Mouse (Mus musculus): ENCODE data around the gene Dand5. TPM values are rescaled to one million over a fixed set of nuclear protein-coding genes. Genes with fewer than 3 reads are reported as not detected.

Dand5 gene
- 4.5 and 5.5 TPM in 2 replicates for total RNA-seq (2017)

DNA sequence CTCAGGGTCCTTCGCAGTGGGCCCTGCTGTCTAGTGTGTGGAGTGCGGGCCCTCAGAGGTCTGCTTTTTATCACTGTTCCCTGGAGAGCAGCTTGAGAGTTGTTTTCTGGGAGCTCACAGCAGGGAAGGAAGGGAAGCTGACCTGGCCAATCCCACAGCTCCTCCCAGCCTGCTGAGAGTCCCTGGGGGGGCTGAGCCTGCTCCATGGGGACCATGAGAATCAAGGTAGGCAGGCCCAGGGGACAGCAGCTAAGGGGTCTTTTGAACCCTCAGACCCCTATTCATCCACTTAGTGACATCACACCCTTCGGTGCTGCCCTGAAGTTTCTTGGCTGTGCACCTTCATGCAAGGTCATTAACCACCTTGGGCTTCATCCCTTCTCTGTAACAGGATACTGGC lies at the start of gene Dand5:
Gene Dand5, minus strand, starts transcription at position 101 of the 400 bp plus-strand sequence.
- ATAC-seq (ENCODE audit: extremely low read depth, insufficient number of reproducible peaks, low FRiP score, poor library complexity, severe bottlenecking): no peak

DNA sequence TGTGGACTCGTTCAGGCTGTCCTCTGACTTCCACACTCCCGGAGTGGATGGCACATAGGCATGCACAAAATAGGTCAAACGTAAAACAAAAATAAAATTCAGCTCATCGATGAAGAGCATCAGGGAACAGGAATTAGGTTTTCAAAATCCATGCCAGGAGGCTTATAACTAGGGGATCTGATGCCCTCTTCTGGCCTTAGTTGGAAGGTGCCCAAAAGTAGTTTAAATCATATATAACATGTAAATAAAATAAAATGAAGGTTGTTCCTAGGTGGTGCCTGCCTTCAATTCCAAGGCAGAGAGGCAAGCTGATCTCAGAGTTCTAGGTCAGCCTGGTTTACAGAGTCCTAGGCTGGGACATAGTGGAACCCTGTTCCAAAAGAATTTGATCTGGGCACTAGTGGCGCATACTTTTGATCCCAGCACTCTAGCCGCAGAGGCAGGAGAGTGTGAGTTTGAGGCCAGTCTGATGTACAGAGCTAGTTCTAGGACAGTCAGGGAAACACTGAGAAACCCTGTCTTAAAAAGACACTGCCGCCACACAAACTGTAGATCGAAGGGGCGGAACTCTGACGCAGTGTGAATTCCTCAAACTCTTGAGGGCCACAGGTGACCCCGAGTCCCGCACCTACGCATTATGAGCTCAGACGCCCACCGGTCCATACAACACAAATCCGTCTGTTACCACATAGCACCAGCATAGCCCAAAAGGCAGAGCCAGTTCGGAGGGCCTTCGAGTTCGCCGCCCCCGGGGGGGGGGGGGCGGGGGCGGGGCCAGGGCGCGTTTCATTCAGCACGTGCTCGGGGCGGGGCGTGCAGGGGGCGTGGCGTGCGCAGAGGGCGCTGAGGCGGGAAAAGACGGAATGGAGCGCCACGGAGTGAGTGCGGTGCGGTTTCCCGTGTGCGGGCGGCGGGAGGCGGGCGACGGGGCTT lies 49.0 kb upstream of the Dand5 start, which contains the start of gene Syce2:
Gene Syce2, plus strand, starts transcription at position 736 of the 933 bp plus-strand sequence.
- peak; percentile 57 for ATAC-seq (ENCODE audit: extremely low read depth, insufficient number of reproducible peaks, low FRiP score, poor library complexity, severe bottlenecking)

DNA sequence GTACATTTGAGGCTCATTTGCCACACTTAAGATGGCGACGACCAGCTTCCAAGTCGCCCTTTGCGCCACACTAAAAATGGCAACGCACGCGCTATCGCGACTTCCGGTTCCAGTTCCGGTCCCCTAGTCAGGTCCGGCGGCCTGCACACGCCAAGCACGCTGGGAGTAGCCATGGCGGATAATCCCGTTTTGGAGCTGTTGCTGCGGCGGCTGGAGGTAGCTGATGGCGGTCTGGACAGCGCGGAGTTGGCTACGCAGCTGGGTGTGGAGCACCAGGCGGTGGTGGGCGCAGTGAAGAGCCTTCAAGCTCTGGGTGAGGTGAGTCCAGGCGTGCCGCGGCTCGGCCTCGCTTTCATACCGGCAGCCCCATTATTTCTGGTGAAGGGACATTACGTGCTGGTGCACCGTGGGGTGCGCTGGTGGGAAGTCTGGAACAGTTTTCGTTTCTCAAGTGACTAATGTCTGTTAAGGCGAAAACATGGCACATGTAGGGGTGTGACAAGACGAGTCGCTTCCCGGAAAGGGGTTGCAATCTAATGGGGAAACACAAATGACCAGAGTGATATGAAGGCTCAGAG lies 34.3 kb upstream of the Dand5 start, which contains the start of gene Farsa:
Gene Farsa, plus strand, starts transcription at position 126 of the 578 bp plus-strand sequence.
- peak; percentile 99 for ATAC-seq (ENCODE audit: extremely low read depth, insufficient number of reproducible peaks, low FRiP score, poor library complexity, severe bottlenecking)

DNA sequence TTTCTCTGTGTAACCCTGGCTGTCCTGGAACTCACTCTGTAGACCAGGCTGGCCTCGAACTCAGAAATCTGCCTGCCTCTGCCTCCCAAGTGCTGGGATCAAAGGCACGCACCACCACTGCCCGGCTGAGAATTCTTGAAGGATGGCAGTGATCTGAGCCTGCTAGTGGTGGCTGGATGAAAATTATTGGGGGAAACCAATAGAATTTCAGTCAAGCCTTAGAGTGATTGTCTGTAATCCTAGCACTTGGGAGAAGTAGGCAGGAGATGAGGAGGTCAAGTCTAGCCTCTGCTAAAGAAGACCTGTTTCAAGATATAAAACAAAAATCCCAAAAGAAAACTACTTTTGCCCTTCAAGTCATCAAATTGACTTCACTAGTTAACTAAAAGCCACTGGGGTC lies 33.8 kb upstream of the Dand5 start:
- no peak for ATAC-seq (ENCODE audit: extremely low read depth, insufficient number of reproducible peaks, low FRiP score, poor library complexity, severe bottlenecking)

DNA sequence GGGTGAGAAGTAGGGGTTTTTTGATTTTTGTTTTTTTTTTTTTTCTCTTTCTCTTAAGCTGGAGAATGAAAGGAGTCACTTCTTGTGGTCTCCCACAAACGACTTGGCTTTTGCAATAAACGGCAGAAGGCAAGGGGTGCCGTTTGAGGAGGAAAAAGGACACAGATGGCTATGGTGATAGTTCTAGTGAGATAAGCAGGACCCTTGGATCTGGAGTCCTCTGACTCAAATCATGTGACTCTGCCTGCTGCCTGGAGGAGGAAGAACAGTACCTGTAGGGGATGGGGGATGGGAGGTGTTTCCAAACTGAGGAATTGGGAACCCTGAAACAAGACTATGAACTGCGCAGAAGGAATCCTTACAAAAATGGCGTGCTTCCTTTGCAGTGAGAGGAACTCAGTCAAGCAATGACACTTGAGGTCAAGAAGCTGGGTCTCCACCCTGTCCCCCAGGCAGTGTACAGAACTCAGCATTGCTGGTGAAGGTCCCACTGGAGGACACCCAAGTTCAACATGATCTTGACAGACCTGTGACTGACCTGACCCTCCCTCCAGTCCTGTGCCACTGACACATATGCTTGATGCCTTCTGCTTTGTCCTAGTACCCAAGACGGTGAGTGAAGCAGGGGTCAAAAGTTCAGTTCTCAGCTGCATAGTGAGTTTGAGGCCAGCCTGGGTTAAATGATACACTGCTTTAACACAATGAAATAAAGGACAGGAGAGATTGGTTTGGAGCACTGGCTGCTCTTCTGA lies 25.2 kb upstream of the Dand5 start:
- ATAC-seq (ENCODE audit: extremely low read depth, insufficient number of reproducible peaks, low FRiP score, poor library complexity, severe bottlenecking): no peak

DNA sequence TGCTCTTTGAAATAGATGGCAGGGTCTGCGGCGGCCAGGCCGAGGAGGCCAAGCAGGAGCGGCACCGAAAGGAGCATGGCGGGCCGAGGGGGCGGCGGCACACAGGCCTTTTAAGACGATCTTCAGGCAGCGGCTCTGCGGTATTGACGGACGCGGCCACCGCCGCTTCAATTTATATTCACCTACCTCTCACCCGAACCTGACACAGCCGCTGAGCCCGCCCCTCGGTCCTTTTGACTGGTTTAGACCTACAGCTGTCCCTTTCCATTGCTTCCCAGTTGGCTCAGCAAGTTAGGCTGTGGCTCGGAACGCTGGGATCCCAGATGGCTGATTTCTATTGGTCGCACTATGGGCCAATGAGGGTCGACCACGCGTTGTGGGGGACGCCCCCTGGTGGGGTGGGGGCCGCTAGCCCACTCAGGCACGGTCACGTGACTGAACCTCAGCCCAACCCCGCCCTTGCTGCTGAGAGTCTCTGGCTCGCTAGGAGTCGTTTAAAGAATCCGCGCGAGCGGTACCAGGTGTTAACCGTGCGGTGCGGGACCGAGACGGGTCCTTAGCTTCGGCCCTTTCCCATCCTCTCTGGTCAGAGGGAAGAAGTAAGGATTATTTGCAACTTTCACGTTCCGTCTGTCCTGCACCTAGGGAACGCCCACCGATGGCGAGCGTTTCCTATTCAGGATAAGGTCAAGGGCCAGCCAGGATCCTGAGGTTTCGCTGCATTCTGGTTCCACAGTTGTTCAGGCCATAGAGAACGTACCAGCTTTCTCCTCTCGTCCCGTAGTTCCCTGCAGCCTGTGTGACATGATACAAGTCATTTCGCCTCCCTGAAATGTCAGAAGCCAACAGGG lies 24.3 kb upstream of the Dand5 start, which contains the start of gene Calr:
Gene Calr, minus strand, starts transcription at position 213 of the 851 bp plus-strand sequence.
- ATAC-seq (ENCODE audit: extremely low read depth, insufficient number of reproducible peaks, low FRiP score, poor library complexity, severe bottlenecking): peak; percentile 95

DNA sequence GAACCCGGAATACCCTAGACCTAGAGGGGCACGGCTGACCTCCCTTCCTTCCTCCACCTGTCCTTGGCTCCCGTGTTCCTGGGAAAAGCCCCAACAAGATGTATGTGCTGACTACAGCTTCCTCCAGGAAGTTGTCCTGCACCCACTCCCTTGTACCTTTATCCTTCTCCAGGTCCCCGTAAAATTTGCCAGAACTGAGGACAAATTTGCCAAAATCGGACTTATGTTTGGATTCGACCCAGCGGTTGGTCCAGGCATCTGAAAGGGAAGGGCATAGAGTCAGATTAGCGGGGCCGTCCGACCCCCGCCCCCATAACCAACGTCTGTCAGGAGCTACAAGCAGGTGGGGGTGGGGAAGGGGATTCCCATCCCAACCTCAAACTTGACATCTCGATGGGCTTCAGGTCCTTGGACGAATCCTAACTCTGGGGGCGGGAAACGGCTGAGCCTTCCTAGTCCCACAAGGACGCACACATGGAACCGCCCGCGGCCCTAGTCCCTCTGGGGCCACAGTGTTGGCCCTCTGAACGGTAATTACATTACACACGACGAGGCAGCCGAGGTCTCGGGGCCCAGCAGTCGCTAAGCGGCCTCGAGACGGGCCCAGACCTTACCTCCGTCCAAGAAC lies 23.6 kb upstream of the Dand5 start:
- no peak for ATAC-seq (ENCODE audit: extremely low read depth, insufficient number of reproducible peaks, low FRiP score, poor library complexity, severe bottlenecking)

DNA sequence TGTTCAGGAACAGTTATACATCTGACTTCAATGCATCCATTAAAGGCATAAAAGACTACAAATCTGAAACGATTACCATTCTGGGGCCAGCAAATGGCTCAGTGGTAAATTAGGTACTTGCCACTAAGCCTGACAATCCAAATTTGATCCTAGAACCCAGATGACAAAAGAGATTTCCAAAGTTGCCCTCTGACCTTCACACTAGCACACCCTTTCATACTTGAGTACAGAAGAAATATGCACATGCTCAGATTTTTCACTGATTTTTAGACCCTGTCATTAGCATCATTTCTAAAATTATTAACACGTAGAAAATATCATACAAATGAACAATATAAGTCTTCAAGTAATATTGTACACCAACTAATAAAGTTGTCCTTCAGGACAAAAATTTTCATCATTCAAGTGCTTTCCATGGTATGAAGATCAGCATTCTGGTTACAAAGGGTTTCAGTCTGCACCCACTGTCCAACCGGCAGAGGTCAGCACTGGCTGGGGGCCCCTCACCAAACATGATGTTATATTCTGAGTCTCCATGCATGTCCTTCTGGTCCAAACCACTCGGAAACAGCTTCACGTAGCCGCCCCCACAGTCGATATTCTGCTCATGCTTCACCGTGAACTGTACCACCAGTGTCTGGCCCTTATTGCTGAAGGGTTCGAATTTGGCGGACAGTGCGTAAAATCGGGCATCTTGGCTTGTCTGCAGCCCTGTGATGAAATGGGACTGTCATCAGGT lies 22.9 kb upstream of the Dand5 start:
- no peak for ATAC-seq (ENCODE audit: extremely low read depth, insufficient number of reproducible peaks, low FRiP score, poor library complexity, severe bottlenecking)

DNA sequence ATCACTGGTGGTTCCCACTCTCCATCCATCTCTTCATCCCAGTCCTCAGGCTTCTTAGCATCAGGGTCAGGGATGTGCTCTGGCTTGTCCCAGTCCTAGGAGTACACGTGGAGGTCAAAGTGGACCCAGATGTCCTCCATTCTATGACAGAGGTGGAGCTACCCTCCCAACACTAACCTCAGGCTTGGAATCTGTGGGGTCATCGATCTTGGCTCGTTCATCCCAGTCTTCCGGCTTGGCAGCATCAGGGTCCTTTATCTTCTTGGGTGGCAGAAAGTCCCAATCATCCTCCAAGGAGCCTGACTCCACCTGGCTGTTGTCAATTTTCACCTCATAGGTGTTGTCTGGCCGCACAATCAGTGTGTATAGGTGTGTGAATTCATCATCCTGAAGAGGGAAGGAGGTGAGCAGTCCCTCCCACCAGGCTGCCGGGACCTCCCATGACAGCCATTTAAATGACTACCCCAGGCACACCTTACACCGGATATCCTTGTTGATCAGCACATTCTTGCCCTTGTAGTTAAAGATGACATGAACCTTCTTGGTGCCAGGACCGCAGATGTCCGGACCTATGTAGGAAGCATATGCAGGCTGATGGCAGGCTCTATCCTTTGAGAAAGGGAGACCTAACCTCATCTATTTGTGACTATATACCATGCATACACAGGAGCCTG lies 21.9 kb upstream of the Dand5 start:
- no peak for ATAC-seq (ENCODE audit: extremely low read depth, insufficient number of reproducible peaks, low FRiP score, poor library complexity, severe bottlenecking)

DNA sequence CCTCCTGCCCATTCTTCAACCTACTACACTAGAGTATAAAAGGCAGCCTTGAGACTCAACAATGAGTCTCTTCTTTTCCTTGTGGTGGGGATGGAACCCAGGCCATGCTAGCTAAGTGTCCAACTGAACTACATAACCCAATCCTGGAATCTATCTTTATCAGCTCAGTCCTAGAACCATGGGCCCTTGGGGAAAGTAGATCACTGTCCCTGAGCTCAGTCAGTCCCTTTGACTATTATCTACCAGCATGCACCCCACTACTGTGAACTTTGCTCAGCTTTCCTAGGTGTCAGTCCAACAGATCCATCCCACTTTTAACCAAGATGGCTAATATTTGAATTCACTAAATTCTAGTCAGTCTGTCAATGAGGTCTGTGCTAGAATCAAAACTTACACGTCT lies 18.9 kb upstream of the Dand5 start:
- no peak for ATAC-seq (ENCODE audit: extremely low read depth, insufficient number of reproducible peaks, low FRiP score, poor library complexity, severe bottlenecking)

DNA sequence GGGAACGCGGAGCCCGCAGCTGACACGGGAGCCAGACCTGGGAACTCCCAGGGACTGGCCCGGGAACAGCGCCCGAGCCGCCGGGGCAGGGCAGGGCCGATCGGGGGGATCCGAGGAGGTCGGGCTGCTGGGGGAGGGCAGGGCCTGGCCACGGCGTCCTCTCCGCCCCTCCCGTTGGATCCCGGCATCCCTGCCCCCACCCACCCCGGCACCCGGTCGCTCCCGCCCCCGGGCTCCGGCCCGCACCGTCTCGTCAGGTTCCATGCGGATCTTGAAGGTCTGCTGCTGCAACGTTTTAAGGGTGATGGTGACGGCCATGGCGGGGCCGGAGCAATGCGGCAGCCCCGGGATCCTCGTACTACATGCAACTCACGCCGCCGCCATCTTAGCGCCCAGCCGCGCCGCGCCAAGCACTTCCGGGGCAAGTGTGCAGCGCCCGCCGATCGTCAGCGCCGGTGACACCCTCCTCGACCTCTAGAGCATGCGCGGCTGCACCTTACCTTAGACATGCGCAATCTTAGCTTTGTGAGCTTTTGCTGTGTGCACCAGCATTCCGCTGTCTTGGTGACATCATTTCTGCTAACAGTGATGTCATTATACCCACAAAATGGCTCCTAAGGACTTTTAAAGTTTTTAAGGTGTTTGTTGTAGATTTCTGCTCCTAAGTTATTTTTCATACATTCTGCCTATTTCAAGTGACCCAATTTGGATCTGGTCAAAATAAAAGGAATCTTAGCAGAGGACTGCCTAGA lies 17.8 kb upstream of the Dand5 start, which contains the start of gene Rad23a:
Gene Rad23a, minus strand, starts transcription at position 418 of the 752 bp plus-strand sequence.
- ATAC-seq (ENCODE audit: extremely low read depth, insufficient number of reproducible peaks, low FRiP score, poor library complexity, severe bottlenecking): peak; percentile 95

DNA sequence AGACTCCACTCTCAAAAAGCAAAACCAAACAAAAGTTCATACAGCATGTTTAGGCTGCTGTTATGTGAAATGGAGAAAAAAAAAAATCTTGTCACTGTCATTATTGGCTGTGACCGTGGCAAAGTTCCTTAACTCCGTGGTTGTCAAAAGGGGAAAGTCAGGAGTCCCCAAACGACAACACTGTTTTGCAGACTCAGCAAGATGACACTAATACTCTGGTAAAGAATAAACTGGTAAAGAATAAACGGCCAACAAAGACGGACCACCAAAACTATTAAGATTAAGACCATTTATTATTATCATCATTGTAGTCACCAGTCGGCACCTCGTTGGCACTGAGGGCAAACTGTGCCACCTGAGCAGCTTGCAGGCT lies 17.2 kb upstream of the Dand5 start:
- ATAC-seq (ENCODE audit: extremely low read depth, insufficient number of reproducible peaks, low FRiP score, poor library complexity, severe bottlenecking): no peak

DNA sequence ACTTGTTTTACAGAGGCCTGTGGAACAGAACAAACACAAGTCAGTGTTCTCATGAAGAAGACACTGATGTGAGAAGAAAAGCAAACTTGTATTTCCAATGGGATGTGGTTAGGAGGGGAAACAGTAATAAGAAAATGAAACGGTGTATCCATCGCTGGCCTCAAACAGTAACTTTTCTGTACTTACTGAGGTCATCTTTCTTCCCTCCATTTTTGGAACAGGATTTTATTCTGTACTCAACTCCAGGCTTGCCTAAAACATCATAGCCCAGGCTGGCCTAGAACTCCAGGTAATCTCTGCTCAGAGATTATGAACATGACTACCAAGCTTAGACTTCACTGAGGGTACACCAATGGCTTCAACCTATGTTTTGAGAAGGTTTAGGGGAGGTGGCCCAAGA lies 16.8 kb upstream of the Dand5 start:
- ATAC-seq (ENCODE audit: extremely low read depth, insufficient number of reproducible peaks, low FRiP score, poor library complexity, severe bottlenecking): no peak

DNA sequence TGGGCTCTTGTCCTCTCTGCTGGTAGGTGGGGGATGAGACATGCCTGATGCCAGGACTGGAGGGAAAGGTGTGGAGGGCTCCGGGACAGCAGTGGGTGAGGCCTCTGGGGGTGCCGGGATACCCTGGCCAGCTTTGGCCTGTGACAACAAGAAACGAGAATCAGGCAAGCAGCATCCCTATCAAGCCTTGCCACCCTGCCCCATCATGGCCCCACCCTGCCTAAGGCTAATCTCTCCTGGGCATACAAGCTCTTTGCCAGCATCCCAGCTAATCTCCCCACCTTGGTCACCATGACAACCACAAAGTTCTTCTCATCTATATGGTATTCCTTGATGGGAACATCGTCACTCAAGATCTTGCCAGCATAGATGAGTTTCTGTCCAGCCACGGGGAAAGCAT lies 15.9 kb upstream of the Dand5 start:
- no peak for ATAC-seq (ENCODE audit: extremely low read depth, insufficient number of reproducible peaks, low FRiP score, poor library complexity, severe bottlenecking)

DNA sequence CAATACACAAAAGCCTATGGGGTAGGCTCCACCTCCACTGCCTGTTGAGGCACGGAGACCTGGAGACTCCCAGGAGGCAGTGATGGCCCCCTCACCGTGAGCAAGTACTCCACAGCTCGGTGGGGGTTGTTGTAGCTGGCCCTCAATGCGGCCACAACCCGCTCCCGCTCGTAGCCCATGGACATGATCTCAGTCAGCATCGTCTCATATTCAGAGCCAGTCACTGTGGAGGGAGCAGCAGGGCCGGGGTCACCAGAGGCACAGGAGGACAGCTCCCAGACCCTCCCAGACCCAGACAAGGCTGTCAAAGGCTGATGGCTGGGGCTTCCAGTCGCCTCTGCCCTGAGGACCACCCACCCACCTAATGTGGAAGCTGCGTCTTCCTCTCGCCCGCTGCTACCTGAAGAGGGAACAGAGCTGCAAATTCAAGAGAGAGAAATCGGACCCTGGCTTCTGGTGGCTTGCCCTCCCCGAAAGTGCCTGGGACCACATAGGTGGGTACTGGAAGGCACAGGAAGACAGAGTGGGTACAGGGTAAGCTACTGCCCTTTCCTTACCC lies 15.4 kb upstream of the Dand5 start:
- no peak for ATAC-seq (ENCODE audit: extremely low read depth, insufficient number of reproducible peaks, low FRiP score, poor library complexity, severe bottlenecking)

Measured in neutrophil, adult 5-6 weeks (primary cell).